Mouse (Mus musculus) left cerebral cortex, adult 18-20 months (tissue): ENCODE data around the gene Gm8005. TPM values are rescaled to one million over a fixed set of nuclear protein-coding genes. Genes with fewer than 3 reads are reported as not detected.
"Not testable (repeated sequence)": the region's sequence is repeated elsewhere in the genome, so short reads cannot be mapped to it uniquely, and the experiment has no call there.

ENCODE experiments used
- DNase-seq, 2 experiments: peaks; one replicate each; pipeline ENCODE4 v3.0.0; 2021 to 2022; ENCODE audit warnings: low spot score in 2 of 2, mixed read lengths in 1 of 2
- long read RNA-seq, 2 experiments: library from polyadenylated mRNA; stranded (forward); transcript quantifications; one replicate each; pipeline ENCODE4 v2.0.0; 2021
- total RNA-seq, 2 experiments: library from RNA; stranded (reverse); gene quantifications; 2 replicates each; pipeline ENCODE4 v1.2.3; 2021

Gene Gm8005
- not detected for total RNA-seq
- long read RNA-seq, experiment 1 = 0 reads
- long read RNA-seq, experiment 2 = 0 reads

DNA sequence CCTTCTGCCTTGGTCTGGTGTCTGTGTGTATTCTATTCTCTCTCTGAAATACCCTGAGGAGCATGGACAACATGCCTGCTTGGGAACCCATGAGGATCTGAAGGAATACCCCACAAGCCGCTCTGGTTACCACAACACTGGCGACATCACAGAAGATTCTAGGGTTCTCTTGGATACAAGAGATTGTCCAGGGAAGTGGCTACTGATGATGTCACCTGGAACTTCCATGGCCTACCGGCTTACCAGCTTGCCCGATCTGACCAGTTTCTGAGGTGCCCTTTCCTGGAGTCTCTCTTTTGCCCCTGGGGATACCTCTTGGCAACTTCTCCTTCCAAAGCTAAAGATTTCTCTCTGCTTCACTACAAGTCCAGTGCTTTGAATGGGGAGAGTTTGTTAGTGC lies at the start of gene Gm8005:
Gene Gm8005, minus strand, starts transcription at position 101 of the 400 bp plus-strand sequence.
- DNase-seq = not testable (repeated sequence)

DNA sequence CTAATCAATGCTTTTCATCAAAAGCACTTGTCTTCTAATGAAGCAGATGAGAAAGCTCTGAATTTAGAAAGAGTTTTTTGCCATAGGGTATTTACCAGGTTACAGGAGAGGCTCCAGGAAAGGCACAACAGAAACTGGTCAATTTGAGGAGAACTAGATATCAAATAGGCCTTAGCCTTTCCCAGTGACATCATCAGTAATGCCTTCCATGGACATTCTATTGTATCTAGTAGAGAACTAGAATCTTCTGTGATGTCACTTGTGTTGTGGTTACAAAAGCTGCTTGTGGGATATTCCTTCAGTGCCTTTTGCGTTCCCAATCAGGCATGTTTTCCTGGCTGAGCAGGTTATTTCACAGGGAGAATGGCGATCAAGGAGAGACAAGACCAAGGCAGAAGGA lies 24.1 kb upstream of the Gm8005 start, which contains the start of gene Gm8011:
Gene Gm8011, plus strand, starts transcription at position 301 of the 400 bp plus-strand sequence.
- DNase-seq = not testable (repeated sequence)

Other genes with a start within 250 kb of the Gm8005 start
- gene Gm3573, start 248.9 kb downstream of the Gm8005 start, total RNA-seq = 1 to 10 TPM; 1.1 to 2.2 TPM
- gene Gm17026, start 179.6 kb downstream of the Gm8005 start, total RNA-seq = not detected
- gene Gm9611, start 142.3 kb downstream of the Gm8005 start, total RNA-seq = not detected
- gene Gm7995, start 129.5 kb downstream of the Gm8005 start, total RNA-seq = not detected
- not detected for gene Gm8011, start 24.2 kb upstream of the Gm8005 start, total RNA-seq
- gene Gm8020, start 62.7 kb upstream of the Gm8005 start, total RNA-seq = not detected
- gene Gm8024, start 84.6 kb upstream of the Gm8005 start, total RNA-seq = not detected
- not detected for gene Gm17124, start 160.2 kb upstream of the Gm8005 start, total RNA-seq
- not detected for gene Gm3633, start 202.2 kb upstream of the Gm8005 start, total RNA-seq
- gene Gm10378, start 216.3 kb upstream of the Gm8005 start, total RNA-seq = under 1 TPM in 1 of 2 experiments, not detected in 1; 0.98 TPM